Mouse (Mus musculus) A20 (cell line): Measurements from ENCODE around the gene Rer1.
"Not testable (repeated sequence)": the region's sequence is repeated elsewhere in the genome, so short reads cannot be mapped to it uniquely, and the experiment has no call there.

Source experiments
- DNase-seq: peaks from one replicate; pipeline ENCODE4 v3.0.0-alpha.2; 2011; ENCODE audit warnings: low read depth, low spot score

The Rer1 gene

DNA sequence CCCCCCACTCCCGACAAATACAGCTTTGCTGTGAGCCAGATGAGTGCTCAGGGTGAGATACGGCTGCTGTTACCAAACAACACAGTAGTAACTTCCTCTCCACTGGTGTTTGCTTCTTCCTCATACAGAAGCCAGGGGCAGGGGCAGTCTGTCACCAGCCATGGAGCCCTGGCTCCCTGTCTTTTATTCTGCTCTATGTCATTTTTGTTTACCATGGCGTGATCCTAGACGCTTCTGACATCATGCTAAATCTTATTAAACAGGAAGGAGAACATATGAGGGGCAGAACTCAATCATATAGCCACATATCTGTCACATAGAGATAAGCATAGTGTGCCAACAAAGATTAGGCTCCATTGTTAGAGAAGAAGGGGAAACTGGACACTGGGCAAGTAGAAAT is 30.4 kb upstream of the Rer1 start:
- DNase-seq: no peak

DNA sequence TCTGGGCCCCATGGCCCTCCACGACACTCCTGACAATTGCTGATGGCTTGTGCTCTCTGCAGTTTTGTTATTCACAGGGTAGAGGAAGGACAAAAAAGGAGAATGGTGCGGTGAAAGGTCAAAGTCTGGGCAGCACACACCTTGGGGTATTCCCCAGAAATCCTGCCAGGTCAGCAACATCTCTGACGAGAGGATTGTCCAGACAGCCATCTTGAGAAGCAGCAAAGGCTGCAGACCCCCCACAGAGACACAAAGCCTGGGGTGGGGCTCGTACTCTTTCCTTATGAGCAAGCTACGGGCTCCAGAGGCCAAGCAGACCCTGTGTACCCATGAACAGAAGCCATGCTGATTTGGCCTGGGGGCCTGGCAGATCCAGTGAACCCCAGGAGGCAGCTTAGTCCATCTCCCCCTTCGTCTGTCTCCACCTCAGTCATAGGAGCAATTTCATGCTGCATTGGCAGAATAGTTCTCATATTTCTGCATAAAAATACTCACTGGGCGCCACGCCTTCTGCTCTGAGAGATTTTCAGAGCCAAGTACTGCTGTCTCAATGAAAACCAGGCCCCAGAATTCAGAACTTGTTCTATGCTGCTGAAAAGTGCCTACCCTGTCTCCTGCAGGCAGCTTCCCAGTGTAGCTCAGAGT is 27.7 kb upstream of the Rer1 start:
- DNase-seq: no peak

DNA sequence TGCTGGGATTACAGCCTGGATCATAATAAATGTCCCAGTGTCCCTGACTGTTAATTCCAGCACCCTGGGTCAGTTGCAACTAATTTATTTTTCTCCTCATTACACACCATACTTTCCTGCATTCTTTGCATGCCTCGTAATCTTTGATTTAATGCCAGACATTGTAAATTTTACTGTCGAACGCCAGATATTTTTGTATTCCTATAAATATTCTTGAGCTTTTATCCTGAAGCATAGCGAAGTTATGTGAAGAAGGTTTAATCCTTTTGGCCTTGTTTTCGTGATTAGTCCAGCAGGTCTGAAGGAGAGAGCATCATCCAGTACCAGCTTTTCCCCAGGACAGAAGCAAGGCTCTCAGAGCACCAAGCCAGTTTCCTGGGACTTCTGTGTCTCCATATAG is 23.3 kb upstream of the Rer1 start:
- no peak for DNase-seq

DNA sequence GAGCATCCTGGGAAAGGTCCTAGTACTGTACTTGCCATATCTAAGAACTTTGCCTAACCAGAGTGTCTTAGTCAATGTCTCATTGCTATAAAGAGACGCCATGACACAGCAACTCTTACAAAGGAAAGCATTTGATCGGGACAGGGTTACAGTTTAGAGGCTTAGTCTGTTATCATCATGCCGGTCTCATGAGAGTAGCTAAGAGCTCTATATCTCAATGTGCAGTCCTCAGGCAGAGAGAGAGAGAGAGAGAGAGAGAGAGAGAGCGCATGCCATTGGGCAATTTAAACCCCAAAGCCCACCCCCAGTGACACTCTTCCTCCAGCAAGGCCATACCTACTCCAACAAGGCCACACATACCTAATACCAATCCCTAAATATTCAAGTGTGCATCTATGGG is 21.7 kb upstream of the Rer1 start:
- no peak for DNase-seq

DNA sequence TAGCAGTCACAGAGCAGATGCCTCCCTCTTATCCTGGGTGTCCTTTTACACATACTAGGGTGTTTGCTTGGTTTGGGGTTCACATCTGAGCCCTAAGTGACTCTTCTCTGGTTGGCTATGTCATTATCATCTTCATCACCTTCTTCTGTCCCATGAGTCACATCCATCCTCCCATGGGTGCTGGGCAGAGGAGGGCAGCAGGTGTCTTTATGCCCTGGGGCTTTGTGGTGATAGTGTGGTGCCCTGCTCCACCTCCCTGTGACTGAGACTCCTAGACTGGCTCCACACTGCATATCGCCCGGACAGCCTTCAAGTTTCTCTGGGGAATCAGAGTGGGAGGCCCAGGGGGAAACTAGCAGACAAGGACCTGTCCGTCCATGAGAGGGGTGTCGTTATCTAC is 12.4 kb upstream of the Rer1 start:
- no peak for DNase-seq

DNA sequence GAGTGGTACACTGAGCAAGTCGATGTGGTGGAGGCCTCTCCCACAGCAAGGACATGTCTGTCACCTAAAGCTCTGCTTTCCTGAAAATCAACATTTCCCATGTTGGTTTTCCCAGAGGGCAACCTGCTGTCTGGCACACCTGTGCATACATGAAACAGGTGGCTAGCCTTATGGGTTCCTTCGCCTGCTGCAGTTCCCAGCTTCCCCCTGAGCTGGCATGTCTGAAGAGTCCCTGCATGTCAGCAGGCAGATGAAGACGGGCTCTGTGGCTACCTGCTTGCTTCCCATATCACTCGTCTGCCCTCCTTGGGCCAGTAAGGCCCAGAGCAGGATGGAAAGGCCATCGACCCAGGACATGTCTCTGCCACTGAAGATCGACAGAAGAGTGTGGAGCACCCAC is 11.3 kb upstream of the Rer1 start:
- DNase-seq: no peak

DNA sequence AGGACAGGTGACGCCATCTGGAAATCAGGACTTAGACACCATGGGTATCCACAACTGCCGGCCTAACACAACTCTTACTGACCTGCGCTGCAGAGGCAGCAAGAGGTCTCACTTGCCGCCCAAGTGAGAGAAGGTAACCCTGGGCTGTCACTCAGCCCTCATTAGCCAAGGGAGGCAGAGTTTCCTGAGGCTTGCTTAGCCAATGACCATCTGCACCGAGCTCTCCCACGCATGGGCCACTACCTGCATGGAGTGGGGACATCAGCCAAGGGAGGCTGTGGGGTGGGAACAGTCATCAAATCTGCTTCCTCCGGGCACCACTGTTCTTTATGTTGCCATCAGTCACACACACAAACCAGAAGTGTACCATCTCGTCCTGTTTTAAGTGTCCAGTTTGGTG is 9.8 kb upstream of the Rer1 start:
- DNase-seq: no peak

DNA sequence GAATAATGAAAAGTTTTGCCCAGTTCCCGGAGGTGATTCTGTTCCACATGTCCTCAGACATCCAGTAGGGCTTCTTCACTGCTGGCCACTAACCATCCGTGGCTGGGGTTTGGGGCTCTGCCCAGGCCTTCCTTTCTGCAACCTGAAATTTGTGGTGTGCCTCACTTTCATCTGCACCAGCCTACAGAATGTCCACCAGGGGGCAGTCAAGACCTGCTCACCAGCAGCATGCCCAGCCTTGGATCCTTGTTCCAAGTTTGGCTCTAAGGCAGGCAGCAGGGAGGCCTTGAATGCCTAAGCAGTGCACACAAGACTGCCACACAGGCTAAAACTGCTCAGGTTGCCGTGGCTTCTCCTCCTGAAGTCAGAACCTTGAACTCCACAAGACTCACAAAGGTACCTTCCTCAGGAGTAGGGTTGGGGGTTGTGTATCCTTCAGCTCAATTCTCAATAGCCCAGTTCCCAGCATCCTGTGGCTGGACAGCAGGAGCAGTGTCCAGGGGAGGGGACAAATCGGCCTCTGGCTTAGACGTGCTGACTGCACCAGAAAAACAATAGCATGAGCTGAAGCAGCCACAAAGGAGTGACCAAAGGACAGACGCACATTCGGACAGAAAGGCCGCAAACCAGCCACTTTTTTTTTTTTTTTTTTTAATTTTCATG is 9.2 kb upstream of the Rer1 start:
- DNase-seq: peak; percentile 79

DNA sequence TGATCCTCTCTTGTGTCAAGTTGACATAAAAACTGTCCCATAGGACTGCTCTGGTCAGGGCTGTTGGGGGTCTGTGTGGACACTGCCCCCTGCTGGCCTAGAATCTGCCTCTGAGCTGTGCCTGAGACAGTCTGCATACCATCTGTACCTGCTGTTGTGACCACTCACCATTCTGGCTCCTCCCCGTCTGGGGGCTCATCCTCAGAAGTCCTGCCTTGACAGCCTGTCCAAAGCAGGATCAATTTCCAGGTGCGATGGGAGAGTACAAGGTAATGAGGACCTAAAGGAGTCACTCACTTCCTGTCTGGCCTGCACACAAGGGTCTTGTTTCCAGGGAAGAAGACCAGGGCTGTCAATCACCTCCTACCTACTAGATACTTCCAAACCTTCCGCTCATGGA is 8.4 kb upstream of the Rer1 start:
- DNase-seq: peak; percentile 76

DNA sequence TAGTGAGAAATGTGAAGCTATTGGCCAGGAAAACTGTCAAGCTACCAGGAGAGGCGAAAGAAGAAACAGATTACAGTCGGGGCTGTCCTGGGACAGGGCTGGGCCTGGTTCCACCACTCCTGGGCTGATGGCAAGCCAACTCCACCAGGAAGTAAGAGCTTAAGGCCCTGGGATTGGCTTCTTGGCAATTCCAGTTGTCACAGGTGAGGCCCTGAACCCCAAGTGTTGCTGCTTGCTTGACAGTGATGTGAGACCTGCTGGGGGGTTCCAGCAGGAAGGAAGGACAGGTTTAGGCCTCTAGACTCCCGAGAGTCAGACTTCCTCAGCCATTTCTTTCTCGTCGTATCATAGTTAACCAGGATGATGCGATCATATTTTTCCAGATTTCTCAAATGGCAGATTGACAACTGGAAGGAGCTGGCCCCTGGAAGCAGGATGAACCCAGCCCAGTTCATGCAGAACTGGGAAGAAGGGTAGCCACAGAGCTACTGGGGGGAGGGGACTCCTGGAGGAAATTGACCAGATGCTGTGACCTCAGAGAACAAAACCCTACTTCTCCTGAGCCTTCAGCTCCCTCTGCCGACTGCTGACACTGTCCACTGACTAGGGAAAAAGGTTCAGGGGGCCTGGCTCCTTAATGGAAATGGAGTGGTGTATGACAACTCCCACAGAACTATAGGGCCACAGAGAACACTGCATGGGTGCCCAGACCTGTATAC is 7.4 kb upstream of the Rer1 start:
- DNase-seq: no peak

DNA sequence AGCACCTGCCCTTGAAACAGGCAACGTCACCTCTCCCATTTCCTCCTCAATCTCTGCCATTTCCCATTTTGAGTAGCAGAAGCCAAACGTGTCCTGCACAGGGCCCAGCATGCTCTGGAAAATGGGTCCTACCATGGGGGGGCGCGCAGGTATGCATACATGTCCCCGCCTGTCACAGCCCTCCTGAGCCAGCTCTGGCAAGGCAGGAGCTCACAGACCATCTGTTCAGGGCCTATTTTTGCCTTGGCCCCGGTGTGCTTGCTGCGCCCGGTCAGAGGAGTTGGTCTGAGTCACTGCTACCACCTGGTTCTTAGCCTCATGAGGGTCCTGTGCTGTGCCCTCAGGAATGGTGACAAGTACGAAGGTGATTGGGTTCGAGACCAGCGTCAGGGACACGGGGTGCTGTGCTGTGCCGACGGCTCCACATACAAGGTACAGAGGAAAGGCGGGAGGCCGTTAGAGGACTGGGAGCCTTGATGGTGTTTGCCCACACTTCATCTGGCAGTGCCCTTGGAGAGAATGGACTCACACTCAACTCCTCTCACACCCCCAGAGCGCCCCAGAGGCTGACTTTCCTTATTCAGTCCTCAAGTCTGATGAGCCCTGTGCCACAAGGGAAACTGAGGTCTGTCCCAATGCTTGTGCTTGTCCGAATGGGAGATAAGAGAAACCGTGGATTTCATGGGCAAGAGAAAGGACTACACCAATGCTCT is 6.7 kb upstream of the Rer1 start:
- DNase-seq: no peak

DNA sequence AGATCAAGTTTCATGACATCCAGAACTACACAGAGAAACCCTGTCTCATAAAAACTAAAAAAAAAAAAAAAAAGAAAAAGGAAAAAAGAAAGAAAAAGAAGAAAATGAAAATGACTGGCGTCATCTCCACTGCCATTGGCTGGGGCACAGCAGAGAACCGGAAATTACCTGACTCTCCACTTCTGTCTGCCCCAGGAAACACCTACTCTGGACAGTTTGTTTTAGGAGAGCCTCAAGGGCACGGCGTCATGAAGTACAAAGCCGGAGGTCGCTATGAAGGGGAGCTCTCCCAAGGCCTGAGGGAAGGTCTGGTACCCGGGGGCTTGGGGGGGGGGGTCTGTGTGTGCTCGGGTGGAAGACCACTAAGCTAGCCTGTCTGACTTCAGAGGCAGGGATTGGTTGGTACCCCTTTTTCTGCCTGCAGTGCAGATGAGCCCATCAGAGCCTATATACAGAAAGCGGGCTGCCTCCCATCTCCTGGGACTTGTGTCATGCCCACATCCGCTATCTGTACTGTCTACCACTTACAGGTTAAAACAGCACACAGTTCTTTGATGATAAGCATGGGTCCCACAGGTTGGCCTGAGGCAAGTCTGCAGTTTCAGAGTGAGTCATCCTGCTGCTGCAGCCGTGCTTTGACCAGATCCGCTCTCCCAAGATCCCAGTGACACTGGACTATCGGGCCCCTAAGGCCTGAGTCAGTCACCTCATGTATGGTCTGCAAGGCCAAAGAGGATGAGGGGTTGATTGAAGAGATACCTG is 4.7 kb upstream of the Rer1 start:
- DNase-seq: peak; percentile 84

DNA sequence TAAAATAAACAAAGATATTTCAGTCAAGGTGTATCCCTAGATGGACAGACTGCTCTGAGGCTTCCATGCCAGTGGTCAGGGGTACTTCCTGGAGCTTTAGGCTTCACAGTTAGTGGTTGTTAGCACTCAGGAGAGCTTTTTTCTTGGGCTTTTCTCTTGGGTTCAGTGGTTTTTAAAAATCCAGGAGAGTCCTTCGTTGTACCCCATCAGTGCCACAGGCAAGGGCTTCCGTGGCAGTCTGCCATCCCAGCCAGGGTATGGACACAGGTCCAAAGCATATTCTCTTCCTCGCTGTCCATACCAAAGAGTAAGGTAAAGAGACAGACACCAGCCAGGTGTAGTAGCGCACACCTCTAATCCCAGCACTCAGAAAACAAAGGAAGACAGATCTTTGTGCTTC is 4.0 kb upstream of the Rer1 start:
- no peak for DNase-seq

DNA sequence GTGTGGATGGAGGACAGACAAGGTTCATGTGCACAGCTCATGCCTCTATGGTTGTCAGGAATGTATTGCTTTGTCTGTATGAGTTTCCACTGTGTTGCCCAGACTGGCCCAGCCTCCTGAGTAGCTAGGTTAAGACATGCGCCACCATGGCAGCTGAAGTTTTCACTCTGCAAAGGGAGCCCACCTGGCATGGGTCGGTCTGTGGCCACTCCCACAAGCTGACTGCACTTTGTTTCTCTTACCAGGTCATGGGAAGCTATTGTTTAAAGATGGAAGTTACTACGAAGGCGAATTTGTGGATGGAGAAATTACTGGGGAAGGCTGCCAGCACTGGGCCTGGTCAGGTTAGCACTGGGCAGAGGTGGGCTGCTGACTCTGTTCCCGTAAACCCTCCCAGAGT is 3.1 kb upstream of the Rer1 start:
- no peak for DNase-seq

DNA sequence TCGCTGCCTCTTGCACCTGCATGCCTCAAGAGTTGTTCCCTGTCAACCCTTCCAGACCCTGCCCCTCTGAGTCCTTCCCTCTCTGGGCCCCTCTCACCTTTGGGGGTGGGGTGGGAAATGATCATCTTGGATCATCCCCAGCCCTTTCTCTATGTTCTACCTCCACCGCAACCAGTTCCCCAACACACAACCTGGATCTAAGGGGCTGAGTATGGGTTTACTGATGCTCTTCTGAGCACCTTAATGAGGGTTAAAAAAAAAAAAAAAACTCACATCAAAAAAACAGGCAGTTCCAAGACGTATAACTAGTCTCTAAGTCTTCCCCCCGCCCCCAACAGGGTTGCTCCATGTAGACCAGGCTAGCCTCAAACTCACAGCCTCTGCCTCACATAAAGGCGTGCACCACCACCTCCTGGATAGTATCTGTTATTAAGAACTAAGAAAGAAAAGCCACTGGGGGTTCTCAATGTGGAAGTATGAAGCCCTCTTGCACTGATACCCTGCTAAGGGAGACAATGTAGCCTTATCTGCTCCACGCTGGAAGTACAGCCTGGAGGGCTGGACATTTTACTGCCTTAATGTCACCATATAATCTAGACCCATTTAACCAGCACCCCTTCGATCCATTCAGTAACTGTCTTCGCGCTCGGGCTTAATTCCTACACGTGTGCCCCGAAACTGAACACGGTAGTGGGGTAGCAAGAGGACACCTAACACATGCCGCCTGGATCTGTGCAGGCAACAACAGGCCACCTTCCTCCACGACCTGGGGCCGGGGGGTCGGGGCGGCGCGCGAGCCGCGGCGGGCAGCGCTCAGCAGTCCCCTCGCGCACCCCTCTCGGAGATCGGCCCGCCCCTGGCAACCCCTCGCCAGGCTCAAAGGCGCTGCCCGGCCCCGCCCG is 725 bp downstream of the Rer1 start:
- no peak for DNase-seq

DNA sequence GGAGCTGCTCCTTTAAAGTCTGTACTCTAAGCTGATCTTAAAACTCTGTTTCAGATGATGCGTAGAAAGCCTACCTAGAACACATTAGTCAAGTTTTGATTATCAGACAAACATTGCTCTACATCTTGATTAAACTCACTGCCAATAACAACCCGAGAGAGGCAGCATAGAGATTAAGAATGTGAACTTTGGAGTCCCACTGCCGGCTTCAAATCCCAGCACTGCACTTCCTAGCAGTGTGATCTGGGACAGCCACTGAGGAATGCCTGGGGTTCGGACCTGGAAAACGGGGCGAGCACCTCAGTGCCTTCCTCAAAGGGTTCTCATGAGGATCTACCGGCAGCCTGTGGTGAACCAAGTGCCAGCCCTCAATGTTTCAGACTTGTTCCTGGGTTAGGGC is 1.8 kb downstream of the Rer1 start:
- DNase-seq: no peak

DNA sequence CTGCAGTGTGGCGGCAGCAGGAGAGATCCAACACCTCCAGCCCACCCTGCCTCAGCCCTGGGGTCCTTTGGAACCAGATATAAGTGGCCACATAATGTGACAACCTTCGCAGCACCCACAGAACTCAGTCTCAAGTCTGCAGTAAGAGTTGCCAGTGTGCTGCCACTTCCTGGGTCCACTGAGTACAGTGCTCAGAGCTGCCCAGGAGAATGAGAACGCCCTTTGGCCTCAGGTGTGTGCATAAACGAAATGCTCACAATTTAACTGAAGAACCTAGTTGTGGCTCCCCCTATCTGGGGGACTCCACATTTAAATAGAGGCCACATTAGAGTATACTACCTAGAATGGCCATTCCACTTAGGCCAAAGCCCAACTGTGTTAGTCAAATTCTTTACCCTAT is 2.6 kb downstream of the Rer1 start:
- DNase-seq: no peak

DNA sequence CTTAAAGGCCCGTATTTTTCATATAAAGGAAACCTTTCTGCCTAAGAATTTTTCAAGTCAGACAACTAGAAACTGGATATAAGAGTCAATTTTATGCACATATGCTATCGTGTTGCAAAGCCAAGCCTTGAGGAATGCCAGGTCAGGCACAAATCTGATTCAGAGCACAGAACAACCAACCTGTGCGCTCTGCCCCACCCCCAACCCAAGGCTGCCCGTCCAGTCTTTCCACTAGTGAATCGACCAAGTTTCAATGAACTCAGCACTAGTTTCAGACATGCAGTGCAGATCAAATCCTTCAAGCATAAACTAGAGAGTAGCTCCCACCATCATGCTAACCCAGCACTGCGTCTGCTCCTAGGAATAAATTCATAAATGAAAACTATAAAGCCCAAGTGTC is 6.5 kb downstream of the Rer1 start:
- DNase-seq: no peak

DNA sequence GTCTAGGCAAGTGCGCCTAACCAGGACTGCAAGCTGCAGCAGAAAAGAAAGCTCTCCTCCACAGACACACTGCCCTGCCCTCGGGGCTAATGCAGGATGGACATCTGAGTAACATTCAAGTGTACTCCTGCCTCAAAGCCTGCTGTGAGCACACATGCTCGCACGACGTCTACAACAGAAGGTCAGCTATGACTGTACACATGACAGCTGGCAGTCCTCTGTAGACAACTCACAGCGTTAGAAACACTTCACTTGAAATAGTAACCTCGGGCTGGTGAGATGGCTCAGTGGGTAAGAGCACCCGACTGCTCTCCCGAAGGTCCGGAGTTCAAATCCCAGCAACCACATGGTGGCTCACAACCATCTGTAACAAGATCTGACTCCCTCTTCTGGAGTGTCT is 7.4 kb downstream of the Rer1 start:
- not testable (repeated sequence) for DNase-seq

DNA sequence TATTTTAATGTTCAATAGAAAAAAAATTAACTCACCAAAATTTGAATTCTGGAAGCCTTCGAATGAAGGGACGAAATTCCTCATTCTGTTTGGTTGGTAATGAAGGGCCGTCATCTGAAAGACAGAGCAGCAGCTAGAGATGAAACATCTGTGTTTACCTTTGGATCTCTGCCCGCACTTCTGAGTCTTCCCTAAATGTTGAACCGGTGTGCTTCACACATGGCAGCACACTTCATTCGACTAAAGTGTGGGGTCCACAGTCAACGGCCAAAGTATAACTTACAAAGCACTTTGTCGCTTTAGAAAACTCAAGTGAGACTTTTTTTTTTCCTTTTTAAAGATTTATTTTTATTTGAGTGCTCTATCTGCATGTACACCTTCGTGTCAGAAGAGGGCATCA is 9.5 kb downstream of the Rer1 start:
- DNase-seq: no peak

DNA sequence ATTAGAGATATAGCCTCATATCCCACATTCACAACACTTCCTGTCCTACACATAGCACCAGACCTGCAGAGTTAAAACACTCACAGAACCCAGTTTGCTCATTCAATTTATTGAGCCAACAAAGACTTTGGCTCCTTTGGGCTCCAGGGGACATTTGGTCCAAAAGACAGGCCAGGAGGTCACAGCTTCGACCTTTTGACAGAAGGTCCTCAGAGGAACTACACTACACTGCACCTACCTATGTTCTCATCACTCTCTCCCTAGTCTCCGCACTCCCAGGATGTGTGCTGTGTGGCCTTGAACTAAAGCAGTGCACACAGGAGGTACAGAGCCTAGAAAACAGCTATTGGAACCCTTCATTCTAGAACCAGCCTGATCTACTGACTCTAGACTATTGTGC is 10.4 kb downstream of the Rer1 start:
- no peak for DNase-seq
